Mouse (Mus musculus): ENCODE measurements around the gene Abcd3. TPM values are rescaled to one million over a fixed set of nuclear protein-coding genes. Genes with fewer than 3 reads are reported as not detected.

Gene Abcd3
- polyA plus RNA-seq, 1 experiment from 2014 or later, result 58.1 TPM

GRCm38 (mm10) chr3:121737453-121737852 is 77.6 kb downstream of the Abcd3 start:
- Histone ChIP-seq H3K27ac (no peak overlapping the region), H3K9me3 (no peaks in the 10 kb centered on the region), H3K4me1 (replicated peaks) (peaks cover 13% of the 10 kb centered on the region; the same call in 1 of the 2 replicates), H3K27me3 (no peaks in the 10 kb centered on the region), H3K4me2 (no peak overlapping the region), H3K36me3 (0 out of 2 replicates have a peak, but pooled peaks cover 10% of the 10 kb centered on the region), H3K4me3 (replicated peaks) (no peak overlapping the region), H3K9ac (replicated peaks) (no peak overlapping the region)
- no peak for ATAC-seq (ENCODE audit: insufficient number of reproducible peaks, insufficient read depth, low FRiP score, low TSS enrichment, low read depth)
- WGBS, result 27% methylated on average over 1 of the region's 1 CpGs

- H3K27me3 ChIP-seq, result no peaks in the 10 kb centered on the region
- H3K4me2 ChIP-seq, result no peak overlapping the region
- 43% methylated on average over 18 of the region's 18 CpGs for WGBS
- H3K36me3 ChIP-seq, result peaks cover 16% of the 10 kb centered on the region; the same call in 1 of the 2 replicates
- no peak overlapping the region for H3K27ac ChIP-seq
- no peaks in the 10 kb centered on the region for H3K9me3 ChIP-seq
- H3K4me3 ChIP-seq (replicated peaks), result no peak overlapping the region
- no peak overlapping the region for H3K9ac ChIP-seq (replicated peaks)
- H3K4me1 ChIP-seq (replicated peaks), result peaks cover 13% of the 10 kb centered on the region; the same call in 1 of the 2 replicates
- peak; percentile 45; the same call in 1 of the 2 replicates for ATAC-seq (ENCODE audit: insufficient number of reproducible peaks, insufficient read depth, low FRiP score, low TSS enrichment, low read depth)
Measured at GRCm38 (mm10) chr3:121736025-121736744, 78.9 kb downstream of the Abcd3 start.

- Histone ChIP-seq H3K4me1 (replicated peaks) (peaks cover 13% of the 10 kb centered on the region; the same call in 1 of the 2 replicates), H3K4me2 (no peak overlapping the region), H3K27me3 (no peaks in the 10 kb centered on the region), H3K9ac (replicated peaks) (no peak overlapping the region), H3K4me3 (replicated peaks) (no peak overlapping the region), H3K36me3 (peaks cover 16% of the 10 kb centered on the region; the same call in 1 of the 2 replicates), H3K9me3 (no peaks in the 10 kb centered on the region), H3K27ac (no peak overlapping the region)
- 82% methylated on average over 7 of the region's 7 CpGs for WGBS
- ATAC-seq (ENCODE audit: insufficient number of reproducible peaks, insufficient read depth, low FRiP score, low TSS enrichment, low read depth), result no peak
Measured at GRCm38 (mm10) chr3:121735542-121735941, 79.6 kb downstream of the Abcd3 start.

- no peak overlapping the region for H3K9ac ChIP-seq (replicated peaks)
- no peak overlapping the region for H3K27ac ChIP-seq
- H3K4me1 ChIP-seq (replicated peaks), result 0 out of 2 replicates have a peak, but pooled peaks cover under 1% of the 10 kb centered on the region
- no peaks in the 10 kb centered on the region for H3K9me3 ChIP-seq
- no peak overlapping the region for H3K4me2 ChIP-seq
- peaks cover 15% of the 10 kb centered on the region for H3K27me3 ChIP-seq
- H3K4me3 ChIP-seq (replicated peaks), result no peak overlapping the region
- ATAC-seq (ENCODE audit: insufficient number of reproducible peaks, insufficient read depth, low FRiP score, low TSS enrichment, low read depth), result no peak
- peaks cover 19% of the 10 kb centered on the region; the same call in 1 of the 2 replicates for H3K36me3 ChIP-seq
- 84% methylated on average over 4 of the region's 4 CpGs for WGBS
Measured at GRCm38 (mm10) chr3:121729678-121730077, 85.4 kb downstream of the Abcd3 start.

GRCm38 (mm10) chr3:121725651-121726050 is 89.5 kb downstream of the Abcd3 start:
- no peak for ATAC-seq (ENCODE audit: insufficient number of reproducible peaks, insufficient read depth, low FRiP score, low TSS enrichment, low read depth)
- Histone ChIP-seq H3K4me2 (no peak overlapping the region), H3K4me3 (replicated peaks) (no peak overlapping the region)

GRCm38 (mm10) chr3:121724553-121724952 is 90.5 kb downstream of the Abcd3 start:
- Histone ChIP-seq H3K9ac (replicated peaks) (no peak overlapping the region), H3K9me3 (no peaks in the 10 kb centered on the region), H3K36me3 (no peaks in the 10 kb centered on the region), H3K4me3 (replicated peaks) (peak overlapping the region; percentile 64), H3K27ac (no peak overlapping the region), H3K4me1 (replicated peaks) (peaks cover 27% of the 10 kb centered on the region), H3K27me3 (peaks cover 37% of the 10 kb centered on the region), H3K4me2 (peak overlapping the region; percentile 82)
- WGBS, result 29% methylated on average over 12 of the region's 12 CpGs
- ATAC-seq (ENCODE audit: insufficient number of reproducible peaks, insufficient read depth, low FRiP score, low TSS enrichment, low read depth), result no peak

More at GRCm38 (mm10) chr3:121725651-121726050, 89.5 kb downstream of the Abcd3 start:
- Histone ChIP-seq H3K27ac (no peak overlapping the region), H3K27me3 (peaks cover 37% of the 10 kb centered on the region), H3K36me3 (0 out of 2 replicates have a peak, but pooled peaks cover 4% of the 10 kb centered on the region), H3K4me1 (replicated peaks) (peaks cover 27% of the 10 kb centered on the region), H3K9ac (replicated peaks) (no peak overlapping the region), H3K9me3 (no peaks in the 10 kb centered on the region)
- WGBS, result 87% methylated on average over 10 of the region's 10 CpGs

GRCm38 (mm10) chr3:121723968-121724524 is 91.1 kb downstream of the Abcd3 start:
- no peaks in the 10 kb centered on the region for H3K36me3 ChIP-seq
- H3K4me3 ChIP-seq (replicated peaks), result peak overlapping the region; percentile 64
- peaks cover 30% of the 10 kb centered on the region for H3K4me1 ChIP-seq (replicated peaks)
- H3K4me2 ChIP-seq, result peak overlapping the region; percentile 82
- peak; percentile 17; the same call in 1 of the 2 replicates for ATAC-seq (ENCODE audit: insufficient number of reproducible peaks, insufficient read depth, low FRiP score, low TSS enrichment, low read depth)
- WGBS, result 6% methylated on average over 20 of the region's 20 CpGs
- H3K27me3 ChIP-seq, result peaks cover 37% of the 10 kb centered on the region
- no peaks in the 10 kb centered on the region for H3K9me3 ChIP-seq
- H3K27ac ChIP-seq, result no peak overlapping the region
- peak overlapping the region; percentile 59; the same call in 1 of the 2 replicates for H3K9ac ChIP-seq (replicated peaks)

GRCm38 (mm10) chr3:121722971-121723844 is 91.9 kb downstream of the Abcd3 start, which contains the start of gene F3:
TSS of gene F3 (plus strand) at chr3:121723537.
- Histone ChIP-seq H3K4me1 (replicated peaks) (peaks cover 38% of the 10 kb centered on the region), H3K9ac (replicated peaks) (peak within 1 kb of the TSS; percentile 59), H3K27ac (peak within 1 kb of the TSS; percentile 62), H3K9me3 (no peaks in the 10 kb centered on the region), H3K4me2 (peak within 1 kb of the TSS; percentile 82), H3K27me3 (peaks cover 37% of the 10 kb centered on the region), H3K36me3 (no peaks in the 10 kb centered on the region), H3K4me3 (replicated peaks) (peak within 1 kb of the TSS; percentile 64)
- under 1% methylated on average over 59 of the region's 73 CpGs for WGBS
- peak; percentile 87 for ATAC-seq (ENCODE audit: insufficient number of reproducible peaks, insufficient read depth, low FRiP score, low TSS enrichment, low read depth)

- WGBS, result 68% methylated on average over 7 of the region's 7 CpGs
- no peaks in the 10 kb centered on the region for H3K9me3 ChIP-seq
- no peak for ATAC-seq (ENCODE audit: insufficient number of reproducible peaks, insufficient read depth, low FRiP score, low TSS enrichment, low read depth)
- H3K9ac ChIP-seq (replicated peaks), result no peak overlapping the region
- no peaks in the 10 kb centered on the region for H3K36me3 ChIP-seq
- H3K27me3 ChIP-seq, result peaks cover 37% of the 10 kb centered on the region
- no peak overlapping the region for H3K27ac ChIP-seq
- H3K4me2 ChIP-seq, result no peak overlapping the region
- peaks cover 38% of the 10 kb centered on the region for H3K4me1 ChIP-seq (replicated peaks)
- no peak overlapping the region for H3K4me3 ChIP-seq (replicated peaks)
Measured at GRCm38 (mm10) chr3:121721691-121722070, 93.4 kb downstream of the Abcd3 start.

GRCm38 (mm10) chr3:121720801-121721690 is 94.1 kb downstream of the Abcd3 start:
- Histone ChIP-seq H3K36me3 (no peaks in the 10 kb centered on the region), H3K4me3 (replicated peaks) (no peak overlapping the region), H3K9ac (replicated peaks) (no peak overlapping the region), H3K4me2 (peak overlapping the region; percentile 8; the same call in 1 of the 2 replicates), H3K4me1 (replicated peaks) (peaks cover 38% of the 10 kb centered on the region), H3K27me3 (peaks cover 36% of the 10 kb centered on the region), H3K9me3 (no peaks in the 10 kb centered on the region), H3K27ac (no peak overlapping the region)
- ATAC-seq (ENCODE audit: insufficient number of reproducible peaks, insufficient read depth, low FRiP score, low TSS enrichment, low read depth), result no peak
- 36% methylated on average over 14 of the region's 14 CpGs for WGBS
